Mouse (Mus musculus) left cerebral cortex, adult 2 months (tissue): ENCODE data around the gene Foxa3. TPM values are rescaled to one million over a fixed set of nuclear protein-coding genes. Genes with fewer than 3 reads are reported as not detected.
A peak's percentile ranks its signal among the peaks of the same experiment; 100 is the strongest.

ENCODE experiments used
- DNase-seq, 2 experiments: peaks; one replicate each; pipeline ENCODE4 v3.0.0; 2021 to 2022; ENCODE audit warnings: low spot score in 2 of 2, mixed read lengths in 1 of 2; ENCODE audit errors: extremely low spot score in 1 of 2
- H3K27ac ChIP-seq: fragments of 200-600 bp; 2 replicates; pipeline ENCODE4 v1.8.1; 2022
- H3K4me3 ChIP-seq: fragments of 200-600 bp; 2 replicates; pipeline ENCODE4 v1.8.1; 2022
- CTCF ChIP-seq: fragments of 200-600 bp; IDR thresholded peaks from 2 replicates; pipeline ENCODE4 v1.8.1; 2022; ENCODE audit warnings: antibody characterized with exemption, mild to moderate bottlenecking, moderate library complexity
- intact Hi-C: fragments of 180-260 bp; cut with DNase I; formaldehyde crosslinking; loops from one replicate; pipeline ENCODE4 v1.15.1; 2025
- total RNA-seq, 2 experiments: library from RNA; stranded (reverse); gene quantifications; 2 replicates each; pipeline ENCODE4 v1.2.3; 2021

Gene Foxa3
- total RNA-seq, 2 experiments from 2014 or later: not detected

DNA sequence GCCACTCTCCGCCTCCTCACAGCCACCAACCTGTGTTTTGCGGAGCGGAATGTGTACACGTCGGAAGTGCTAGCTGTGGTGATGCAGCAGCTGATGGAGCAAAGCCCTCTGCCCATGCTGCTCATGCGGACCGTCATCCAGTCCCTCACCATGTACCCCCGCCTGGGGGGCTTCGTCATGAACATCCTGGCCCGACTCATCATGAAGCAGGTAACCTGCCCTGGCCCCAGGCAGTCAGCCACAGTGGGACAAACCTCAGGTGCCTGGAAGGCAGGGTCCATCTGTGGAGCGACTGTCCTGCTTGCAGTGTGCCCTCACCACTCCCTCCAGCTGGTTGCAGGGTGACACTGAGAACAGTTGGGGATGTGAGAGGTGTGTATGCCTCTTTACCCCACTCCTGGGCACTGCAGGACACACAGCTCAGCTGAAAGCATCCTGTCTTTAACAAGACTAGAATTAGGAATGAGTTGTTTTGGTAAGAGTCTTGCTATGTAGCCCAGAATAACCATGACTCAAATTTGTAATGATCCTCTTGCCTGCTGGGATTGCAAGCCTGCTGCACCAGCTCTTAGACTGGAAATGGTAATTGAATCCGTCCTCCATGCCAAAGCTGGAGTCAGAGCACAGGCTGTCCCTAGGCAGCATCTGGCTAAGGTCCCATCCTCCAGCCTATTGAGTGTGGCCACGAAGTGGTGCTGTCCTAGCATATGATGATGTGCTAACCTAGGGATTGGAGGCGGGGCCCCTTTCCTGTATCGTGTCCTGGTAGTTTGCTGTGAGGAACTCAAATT, 29.2 kb upstream of the Foxa3 start:
- H3K27ac ChIP-seq: peak overlapping the region; percentile 81
- no peak for TF ChIP-seq CTCF
- DNase-seq: peak; percentile 47 to 58
- H3K4me3 ChIP-seq: no peak overlapping the region
- intact Hi-C loops: no loop called here

DNA sequence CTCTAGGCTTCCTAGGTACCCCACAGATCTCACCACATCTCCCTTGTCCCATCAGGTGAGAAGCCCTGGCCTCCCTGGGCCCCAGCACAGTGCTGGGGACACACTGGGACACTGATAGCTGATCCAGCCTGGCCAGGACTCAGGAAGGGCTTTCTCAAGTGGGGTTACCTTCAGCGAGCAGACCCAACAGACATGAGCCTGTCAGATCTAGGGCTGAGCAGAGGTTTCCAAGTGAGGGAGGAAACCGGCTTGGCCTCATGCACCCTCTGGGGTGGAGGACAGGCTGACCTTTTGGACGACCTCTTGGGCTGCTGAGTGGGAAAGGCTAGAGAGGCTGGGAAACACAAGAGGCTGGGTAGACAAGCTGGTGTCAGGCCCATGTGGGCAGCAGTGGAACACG, 27.8 kb upstream of the Foxa3 start:
- TF ChIP-seq CTCF: no peak
- no peak for DNase-seq
- intact Hi-C loops: no loop called here
- Histone ChIP-seq H3K4me3 (no peak overlapping the region), H3K27ac (peak overlapping the region; percentile 81)

DNA sequence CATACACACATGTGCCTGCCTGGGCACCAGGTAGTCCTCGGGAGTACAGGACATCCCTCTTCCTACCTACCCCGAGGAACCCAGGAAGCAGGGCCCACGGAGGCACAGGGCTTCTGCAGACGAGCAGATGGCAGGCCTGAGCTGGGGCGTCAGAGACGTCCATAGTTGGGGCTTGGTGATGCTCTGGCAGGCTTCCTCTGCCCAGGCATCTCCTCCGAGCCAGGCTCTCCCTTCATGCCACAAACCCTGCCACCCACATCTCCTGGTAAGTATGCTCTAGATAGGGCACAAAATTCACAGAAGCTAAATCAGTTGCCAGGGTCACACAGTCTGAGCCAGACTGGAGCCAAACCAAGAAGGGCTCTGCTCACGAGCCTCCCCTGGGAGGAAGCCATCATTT, 26.8 kb upstream of the Foxa3 start:
- DNase-seq: peak in 1 of 2 experiments; percentile 42
- no peak for TF ChIP-seq CTCF
- intact Hi-C loops: no loop called here
- Histone ChIP-seq H3K27ac (peak overlapping the region; percentile 81), H3K4me3 (no peak overlapping the region)

DNA sequence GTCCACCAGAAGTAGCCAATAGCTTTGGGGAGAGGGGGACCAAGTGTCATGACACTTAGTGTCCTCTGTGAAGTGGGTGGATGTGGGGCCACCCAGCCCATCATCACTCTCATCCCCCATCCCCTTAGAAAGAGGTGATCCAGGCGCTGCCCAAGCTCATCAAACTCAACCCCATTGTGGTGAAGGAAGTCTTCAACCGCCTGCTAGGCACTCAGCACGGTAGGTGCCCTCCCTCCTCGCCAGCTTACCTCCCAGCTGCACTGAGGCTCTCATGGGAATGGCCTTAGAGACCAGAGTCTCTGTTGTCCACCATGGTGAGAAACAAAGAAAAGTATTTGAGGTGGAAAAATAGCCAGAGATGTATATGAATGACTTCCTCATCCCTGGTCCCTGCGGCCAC, 25.9 kb upstream of the Foxa3 start:
- intact Hi-C loops: no loop called here
- H3K27ac ChIP-seq: peak overlapping the region; percentile 81; the same call in 1 of the 2 replicates
- no peak overlapping the region for H3K4me3 ChIP-seq
- DNase-seq: no peak
- no peak for TF ChIP-seq CTCF

DNA sequence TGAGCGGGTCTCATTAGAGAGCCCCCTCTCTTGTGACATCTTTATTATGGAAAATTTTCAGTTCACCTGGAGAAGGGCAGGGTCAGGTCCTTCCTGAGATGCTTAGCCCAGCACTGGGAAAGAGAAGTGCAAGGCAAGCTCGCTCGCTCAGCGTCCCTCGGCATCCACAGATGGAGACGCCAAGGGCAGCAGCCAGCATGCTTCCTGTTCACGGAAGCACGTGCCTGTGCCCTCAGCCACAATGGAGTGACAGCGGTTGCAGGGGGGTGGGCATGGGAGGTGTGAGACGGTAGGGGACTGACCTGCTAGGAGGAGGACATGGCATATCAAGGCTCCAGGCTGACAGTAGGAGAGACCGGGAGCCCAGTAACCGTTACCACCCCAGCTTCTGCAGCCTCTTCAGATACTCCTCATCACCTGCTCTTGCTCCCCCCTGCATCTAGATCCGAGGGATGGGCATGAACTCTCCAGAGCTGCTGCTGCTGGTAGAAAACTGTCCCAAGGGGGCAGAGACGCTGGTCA, 24.7 kb upstream of the Foxa3 start:
- intact Hi-C loops: no loop called here
- Histone ChIP-seq H3K27ac (no peak overlapping the region), H3K4me3 (no peak overlapping the region)
- TF ChIP-seq CTCF: no peak
- DNase-seq: no peak

DNA sequence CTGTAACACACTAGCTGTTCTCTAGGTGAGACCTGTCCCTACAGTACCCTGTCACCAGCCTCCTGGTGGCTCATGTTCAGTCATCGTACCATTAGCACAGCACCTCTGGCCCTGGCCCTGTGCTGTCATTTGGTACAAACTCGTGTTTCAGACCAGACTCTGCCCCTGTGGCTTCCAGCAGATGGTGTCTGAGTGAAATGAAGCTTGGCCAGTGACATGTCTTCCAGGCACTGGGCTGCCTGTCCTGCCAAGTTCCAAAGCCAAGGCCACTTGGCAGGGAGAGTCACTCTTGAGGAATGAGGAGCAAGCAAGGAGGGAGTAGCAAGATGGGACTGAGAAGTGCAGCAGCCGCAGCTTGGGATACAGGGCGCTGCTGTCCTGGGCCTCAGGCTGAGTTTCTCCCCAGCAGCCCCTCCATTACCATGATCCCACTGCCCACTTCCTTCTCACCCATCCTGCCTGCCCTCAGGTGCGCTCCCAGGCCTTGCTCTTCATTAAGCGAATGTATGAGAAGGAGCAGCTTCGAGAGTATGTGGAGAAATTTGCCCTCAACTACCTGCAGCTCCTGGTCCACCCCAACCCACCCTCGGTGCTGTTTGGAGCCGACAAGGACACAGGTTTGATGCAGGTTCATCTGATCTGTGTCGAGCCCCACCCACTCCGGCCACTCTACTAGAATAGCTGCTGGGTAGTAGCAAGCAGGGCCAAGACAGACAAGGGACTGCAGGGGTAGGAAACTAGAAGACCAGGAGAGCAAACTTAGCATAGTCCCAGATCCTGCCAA, 23.1 kb upstream of the Foxa3 start:
- H3K4me3 ChIP-seq: no peak overlapping the region
- intact Hi-C loops: no loop called here
- DNase-seq: no peak
- no peak for TF ChIP-seq CTCF
- H3K27ac ChIP-seq: no peak overlapping the region

DNA sequence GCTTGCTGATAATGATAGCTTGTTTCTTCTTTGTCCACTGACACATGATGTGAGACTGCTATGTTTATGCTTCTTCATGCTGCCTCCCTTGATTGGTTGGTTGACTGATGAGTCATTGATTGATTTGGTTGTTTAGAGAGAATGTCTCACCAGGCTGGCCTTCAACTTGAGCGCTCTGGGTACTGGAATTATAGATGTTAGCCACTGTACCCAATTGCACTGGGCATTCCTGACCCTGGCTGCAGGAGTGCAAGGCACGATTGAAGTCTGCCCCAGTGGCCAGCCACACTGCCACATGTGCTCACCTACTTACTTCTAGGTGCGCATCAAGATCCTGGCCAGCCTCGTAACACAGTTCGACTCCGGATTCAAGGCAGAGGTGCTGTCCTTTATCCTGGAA, 21.3 kb upstream of the Foxa3 start:
- intact Hi-C loops: no loop called here
- TF ChIP-seq CTCF: no peak
- Histone ChIP-seq H3K4me3 (no peak overlapping the region), H3K27ac (no peak overlapping the region)
- no peak for DNase-seq

DNA sequence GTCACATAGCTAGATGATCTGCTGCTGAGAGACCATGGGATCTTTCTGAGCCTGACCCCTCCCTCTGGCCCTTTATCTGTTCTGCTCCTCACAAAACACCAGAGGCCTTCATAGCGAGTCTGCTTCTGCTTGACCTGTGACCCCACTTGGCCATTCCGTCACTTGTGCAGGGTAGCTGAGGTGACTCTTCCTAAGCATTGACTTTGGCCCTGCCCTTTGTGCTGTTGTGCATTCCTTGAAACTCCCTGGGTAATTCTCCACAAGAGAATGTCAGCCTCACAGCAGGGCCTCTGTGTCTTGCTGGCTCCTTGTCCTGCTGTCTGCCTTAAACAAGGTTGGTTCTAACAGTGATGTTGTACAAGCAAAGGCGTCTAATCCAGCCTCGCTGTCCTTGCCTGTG, 8.3 kb upstream of the Foxa3 start:
- intact Hi-C loops: no loop called here
- no peak overlapping the region for H3K4me3 ChIP-seq

DNA sequence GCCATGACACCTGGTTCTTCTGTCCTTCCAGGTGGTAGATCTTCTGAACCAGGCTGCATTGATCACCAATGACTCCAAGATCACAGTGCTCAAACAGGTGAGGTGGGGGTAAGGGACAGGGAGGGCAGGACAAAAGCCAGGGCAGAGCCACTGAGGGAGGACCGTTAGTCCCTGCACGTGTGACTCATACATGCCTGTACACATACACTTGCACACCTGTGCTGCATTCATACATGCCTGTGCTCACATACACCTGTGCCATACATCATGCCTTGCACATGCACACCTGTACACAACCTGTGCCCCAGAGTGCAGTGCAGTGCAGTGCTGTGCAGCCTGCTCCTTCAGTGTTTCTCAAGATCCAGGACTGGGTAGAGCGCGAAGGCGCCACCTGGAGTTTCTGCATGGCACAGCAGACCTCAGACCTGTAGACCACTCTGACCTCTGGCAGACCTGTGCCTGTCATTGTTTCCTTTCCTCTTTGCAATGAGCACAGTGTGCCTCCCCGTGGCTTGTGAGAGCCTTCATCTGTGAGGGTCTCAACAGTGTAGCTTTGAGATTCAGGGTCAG, 5.8 kb upstream of the Foxa3 start:
- peak in 1 of 2 experiments; percentile 42 for DNase-seq
- no peak overlapping the region for H3K4me3 ChIP-seq
- peak; percentile 68 for TF ChIP-seq CTCF
- H3K27ac ChIP-seq: no peak overlapping the region
- intact Hi-C loops: loop anchor here (10.0 kb wide), 1 partner anchor 336 kb away; no protein-coding TSS in a partner anchor

More for the DNA sequence above, 8.3 kb upstream of the Foxa3 start:
- no peak for DNase-seq
- H3K27ac ChIP-seq: no peak overlapping the region
- no peak for TF ChIP-seq CTCF

DNA sequence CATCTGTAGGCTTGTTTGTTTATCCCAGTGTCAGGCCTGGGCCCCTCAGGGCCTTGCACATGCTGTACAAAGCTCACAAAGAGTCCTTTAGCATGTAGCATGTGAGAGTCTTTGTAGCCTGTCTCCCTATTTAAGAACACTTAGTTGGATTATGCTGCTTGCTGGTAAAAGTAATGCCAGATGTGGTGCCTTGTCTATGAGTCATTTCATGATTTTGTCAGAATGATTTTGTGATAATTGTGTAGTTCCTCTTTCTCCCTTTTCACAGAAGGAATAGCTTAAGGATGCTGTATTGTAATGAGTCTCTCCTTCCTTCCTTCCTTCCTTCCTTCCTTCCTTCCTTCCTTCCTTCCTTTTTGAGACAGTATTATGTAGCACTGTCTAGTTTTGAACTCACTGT, 4.7 kb upstream of the Foxa3 start:
- no peak overlapping the region for H3K27ac ChIP-seq
- intact Hi-C loops: loop anchor here (10.0 kb wide), 1 partner anchor 337 kb away; no protein-coding TSS in a partner anchor
- H3K4me3 ChIP-seq: no peak overlapping the region
- DNase-seq: no peak
- no peak for TF ChIP-seq CTCF

DNA sequence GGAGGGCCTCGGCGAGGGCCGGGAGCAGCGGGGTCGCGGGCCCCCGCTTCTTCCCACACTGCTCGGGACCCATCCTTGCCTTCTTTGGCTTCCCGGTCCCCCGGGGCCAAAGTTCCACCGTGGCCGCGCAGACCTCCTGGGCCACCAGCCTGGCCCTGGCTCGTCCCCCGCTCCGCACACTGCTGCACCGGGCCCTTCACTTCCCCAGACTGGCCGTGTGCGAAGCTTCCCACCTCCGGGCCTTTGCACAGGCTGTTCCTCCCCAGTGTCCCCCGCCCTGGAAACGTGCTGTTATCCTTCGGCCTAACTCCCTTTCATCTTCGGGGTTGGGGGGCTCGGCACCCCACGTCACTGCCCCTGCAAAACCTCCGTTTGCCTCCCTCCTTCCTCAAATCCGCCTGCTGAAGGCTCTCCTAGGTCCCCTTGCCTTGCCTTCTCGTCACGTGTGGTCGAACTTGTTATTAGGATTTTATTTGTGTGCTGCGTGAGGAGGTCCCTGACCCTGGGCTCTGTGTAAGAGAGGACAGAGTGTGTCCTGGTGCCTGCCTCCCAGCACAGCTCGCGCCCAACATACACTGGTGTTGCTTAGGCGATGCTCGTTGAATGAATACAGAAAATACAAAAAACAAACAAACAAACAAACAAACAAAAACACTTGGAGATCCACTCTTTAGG, 1.4 kb upstream of the Foxa3 start:
- no peak for DNase-seq
- TF ChIP-seq CTCF: no peak
- peak overlapping the region; percentile 91 for H3K4me3 ChIP-seq
- peak overlapping the region; percentile 89 for H3K27ac ChIP-seq
- intact Hi-C loops: loop anchor here (10.0 kb wide), 1 partner anchor 340 kb away; no protein-coding TSS in a partner anchor
